Mouse (Mus musculus) embryonic facial prominence, embryonic 11.5 days (tissue): ENCODE results near the gene Akap13. TPM values are rescaled to one million over a fixed set of nuclear protein-coding genes. Genes with fewer than 3 reads are reported as not detected.
"Not testable (repeated sequence)": the region's sequence is repeated elsewhere in the genome, so short reads cannot be mapped to it uniquely, and the experiment has no call there.

ENCODE experiments used
- ATAC-seq: fragments of 200-750 bp; cut with Nextera tagmentation; replicated peaks from 2 replicates; pipeline ENCODE4 v1.8.0; 2017; ENCODE audit warnings: low read depth; ENCODE audit not compliant: insufficient number of reproducible peaks, low FRiP score, low TSS enrichment
- DNase-seq: peaks from one replicate; pipeline ENCODE4 v3.0.0-alpha.2; 2015; ENCODE audit warnings: low spot score
- H3K27ac ChIP-seq: fragments of 300-500 bp; sonication (generic); replicated peaks from 2 replicates; pipeline ENCODE4 v1.5.1; 2014; ENCODE audit warnings: mild to moderate bottlenecking, low read depth, low read length, control low read depth
- H3K27me3 ChIP-seq: fragments of 300-500 bp; sonication (generic); 2 replicates; pipeline ENCODE4 v1.6.1; 2014; ENCODE audit warnings: mild to moderate bottlenecking, low read length, moderate library complexity, mixed read lengths; ENCODE audit not compliant: control insufficient read depth, insufficient read depth
- H3K36me3 ChIP-seq: fragments of 300-500 bp; sonication (generic); replicated peaks from 2 replicates; pipeline ENCODE4 v1.6.1; 2014; ENCODE audit warnings: low read depth, mild to moderate bottlenecking, low read length, moderate library complexity, mixed read lengths; ENCODE audit not compliant: control insufficient read depth, insufficient read depth
- H3K4me1 ChIP-seq: fragments of 300-500 bp; sonication (generic); 2 replicates; pipeline ENCODE4 v1.6.1; 2014; ENCODE audit warnings: low read length, mixed read lengths; ENCODE audit not compliant: control insufficient read depth, insufficient read depth
- H3K4me2 ChIP-seq: fragments of 300-500 bp; sonication (generic); 2 replicates; pipeline ENCODE4 v1.6.1; 2014; ENCODE audit warnings: low read depth, mild to moderate bottlenecking, control low read depth, low read length, moderate library complexity
- H3K4me3 ChIP-seq: fragments of 300-500 bp; sonication (generic); 2 replicates; pipeline ENCODE4 v1.5.1; 2014; ENCODE audit warnings: low read depth, low read length, control low read depth
- H3K9ac ChIP-seq: fragments of 300-500 bp; sonication (generic); replicated peaks from 2 replicates; pipeline ENCODE4 v1.6.1; 2014; ENCODE audit warnings: mild to moderate bottlenecking, control low read depth, low read length
- H3K9me3 ChIP-seq: fragments of 300-500 bp; sonication (generic); replicated peaks from 2 replicates; pipeline ENCODE4 v1.6.1; 2016; ENCODE audit warnings: mild to moderate bottlenecking, low read length, inconsistent platforms, mixed read lengths; ENCODE audit not compliant: control insufficient read depth
- WGBS: fragments of 180-500 bp; shearing (Covaris S2); extraction: QIAGEN DNeasy Blood & Tissue Kit; methylation state at CpG from one replicate; pipeline ENCODE4 v1.1.7; 2014; 5-methylcytosine and 5-hydroxymethylcytosine counted together
- polyA plus RNA-seq: library from polyadenylated mRNA; unstranded; fragments of >200 nt; fragmentation: Nextera tagmentation; extraction: Ambion mirVana; gene quantifications from 2 replicates; pipeline ENCODE4 v1.2.1, GENCODE M21; 2014

The Akap13 gene
- polyA plus RNA-seq, 1 experiment from 2014 or later = 37.9 TPM

GRCm38 (mm10) chr7:75788069-75788800, 332.9 kb downstream of the Akap13 start:
- not testable (repeated sequence) for H3K9me3 ChIP-seq, H3K4me1 ChIP-seq, ATAC-seq, H3K4me3 ChIP-seq, H3K9ac ChIP-seq, H3K27ac ChIP-seq, H3K4me2 ChIP-seq, H3K36me3 ChIP-seq, H3K27me3 ChIP-seq, DNase-seq
- 73% methylated on average over 4 of the region's 7 CpGs for WGBS

GRCm38 (mm10) chr7:75788801-75789135, 333.4 kb downstream of the Akap13 start:
- not testable (repeated sequence) for H3K4me3 ChIP-seq, H3K27me3 ChIP-seq, H3K4me1 ChIP-seq, ATAC-seq, H3K36me3 ChIP-seq, H3K27ac ChIP-seq, H3K9me3 ChIP-seq, DNase-seq, H3K9ac ChIP-seq, H3K4me2 ChIP-seq
- WGBS = 86% methylated on average over 3 of the region's 3 CpGs

- Histone ChIP-seq H3K9ac (no peak overlapping the region), H3K27ac (no peak overlapping the region), H3K36me3 (no peaks in the 10 kb centered on the region), H3K4me3 (no peak overlapping the region), H3K4me2 (no peak overlapping the region), H3K9me3 (no peaks in the 10 kb centered on the region), H3K27me3 (no peaks in the 10 kb centered on the region), H3K4me1 (no peaks in the 10 kb centered on the region)
- ATAC-seq = no peak
- 94% methylated on average over 6 of the region's 6 CpGs for WGBS
- no peak for DNase-seq
Observed at GRCm38 (mm10) chr7:75789746-75790145, 334.4 kb downstream of the Akap13 start.

GRCm38 (mm10) chr7:75791092-75791837, 335.9 kb downstream of the Akap13 start:
- H3K9me3 ChIP-seq, H3K4me3 ChIP-seq, H3K36me3 ChIP-seq, H3K27ac ChIP-seq, H3K4me2 ChIP-seq, H3K4me1 ChIP-seq, H3K9ac ChIP-seq, ATAC-seq, H3K27me3 ChIP-seq, DNase-seq: not testable (repeated sequence)
- WGBS = 86% methylated on average over 12 of the region's 13 CpGs

GRCm38 (mm10) chr7:75793091-75793490, 337.8 kb downstream of the Akap13 start:
- ATAC-seq (no peak), DNase-seq (no peak)
- Histone ChIP-seq H3K4me2 (no peak overlapping the region), H3K4me3 (no peak overlapping the region), H3K27ac (no peak overlapping the region), H3K4me1 (no peaks in the 10 kb centered on the region), H3K27me3 (no peaks in the 10 kb centered on the region), H3K36me3 (no peaks in the 10 kb centered on the region), H3K9me3 (no peaks in the 10 kb centered on the region), H3K9ac (no peak overlapping the region)
- WGBS = 71% methylated on average over 2 of the region's 2 CpGs

DNA sequence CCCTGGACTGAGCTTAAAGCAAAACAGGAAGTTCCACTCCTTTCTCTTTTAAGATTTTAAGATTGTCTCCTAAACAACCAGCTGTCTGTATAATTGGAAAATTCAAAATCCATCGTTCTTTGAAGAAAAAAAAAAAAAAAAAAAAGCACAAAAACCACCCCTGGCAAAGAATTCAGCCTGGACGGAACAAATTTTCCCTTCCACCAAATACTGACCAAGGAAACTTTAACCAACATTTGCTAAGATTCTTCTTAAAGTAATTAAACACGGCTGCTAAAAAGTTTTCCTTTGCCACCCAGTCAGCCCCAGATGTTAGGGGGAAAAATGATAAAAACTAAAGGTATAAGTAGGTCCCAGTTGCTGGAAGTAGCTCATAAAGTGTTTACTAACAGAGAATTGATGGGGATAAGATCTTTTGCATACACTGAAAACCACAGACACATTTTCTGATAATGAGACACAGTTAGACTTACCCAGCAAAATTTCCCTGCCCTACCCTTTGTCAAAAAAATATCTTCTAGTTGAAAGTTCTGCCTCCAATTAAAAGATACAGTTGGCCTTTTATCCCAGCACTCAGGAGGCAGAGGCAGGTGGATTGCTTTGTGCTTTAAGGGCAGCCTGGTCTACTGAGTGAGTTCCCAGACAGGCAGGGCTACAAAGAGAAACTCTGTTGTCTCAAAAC, 338.5 kb downstream of the Akap13 start:
- no peak overlapping the region for H3K4me2 ChIP-seq
- H3K36me3 ChIP-seq = no peaks in the 10 kb centered on the region
- H3K4me3 ChIP-seq = no peak overlapping the region
- ATAC-seq (no peak), DNase-seq (no peak)
- H3K9me3 ChIP-seq = no peaks in the 10 kb centered on the region
- no peak overlapping the region for H3K9ac ChIP-seq
- no peaks in the 10 kb centered on the region for H3K4me1 ChIP-seq
- 41% methylated on average over 3 of the region's 3 CpGs for WGBS
- no peaks in the 10 kb centered on the region for H3K27me3 ChIP-seq
- H3K27ac ChIP-seq = no peak overlapping the region

DNA sequence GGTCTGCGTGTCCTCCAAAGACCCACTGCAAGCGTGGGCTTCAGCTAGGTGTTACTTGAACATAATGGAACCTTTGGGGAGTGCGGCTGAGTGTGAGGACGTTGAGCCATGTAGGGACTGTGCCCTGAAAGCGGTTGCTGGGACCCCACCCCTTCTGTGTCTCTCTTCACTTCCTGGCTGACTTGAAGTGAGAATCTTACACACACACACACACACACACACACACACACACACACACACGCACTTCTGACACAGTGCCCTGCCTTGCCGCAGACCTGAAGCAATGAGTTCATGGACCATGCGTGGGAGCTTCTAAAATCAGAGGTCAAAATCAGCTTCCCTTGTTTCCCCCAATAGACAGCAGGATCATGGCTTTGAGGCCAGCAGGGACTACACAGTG, 339.8 kb downstream of the Akap13 start:
- Histone ChIP-seq H3K4me3 (no peak overlapping the region), H3K9ac (no peak overlapping the region), H3K27ac (no peak overlapping the region), H3K4me2 (no peak overlapping the region), H3K4me1 (no peaks in the 10 kb centered on the region), H3K9me3 (no peaks in the 10 kb centered on the region), H3K27me3 (no peaks in the 10 kb centered on the region), H3K36me3 (no peaks in the 10 kb centered on the region)
- ATAC-seq = no peak
- DNase-seq = no peak
- WGBS = 87% methylated on average over 8 of the region's 8 CpGs

DNA sequence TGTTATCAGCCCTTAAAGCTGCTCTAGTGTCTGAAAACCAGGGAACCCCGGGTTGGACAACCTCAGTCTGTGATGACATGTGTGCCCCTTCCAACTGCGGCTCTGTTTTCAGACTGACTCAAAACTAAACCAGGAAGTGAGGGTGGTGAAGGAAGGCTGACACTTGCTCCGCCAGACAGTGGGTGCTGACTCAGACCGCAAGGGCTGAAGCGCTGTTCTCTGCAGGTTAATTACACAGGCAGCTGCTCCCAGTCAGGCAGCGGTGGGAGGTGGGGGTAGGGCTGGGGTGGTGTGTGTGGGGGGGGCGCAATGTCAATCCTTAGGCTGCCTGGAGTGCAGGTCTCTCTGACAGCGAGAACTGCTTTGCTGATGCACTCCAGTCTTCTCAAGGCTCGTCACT, 341.1 kb downstream of the Akap13 start:
- DNase-seq (peak; percentile 31), ATAC-seq (no peak; the same call in 1 of the 2 replicates)
- Histone ChIP-seq H3K27ac (no peak overlapping the region), H3K36me3 (no peaks in the 10 kb centered on the region), H3K4me3 (no peak overlapping the region), H3K9ac (no peak overlapping the region), H3K27me3 (no peaks in the 10 kb centered on the region), H3K4me1 (no peaks in the 10 kb centered on the region), H3K9me3 (no peaks in the 10 kb centered on the region), H3K4me2 (no peak overlapping the region)
- 28% methylated on average over 9 of the region's 9 CpGs for WGBS
